Mouse (Mus musculus) heart, embryonic 16.5 days (tissue): ENCODE results near the gene Lmx1b. TPM values are rescaled to one million over a fixed set of nuclear protein-coding genes. Genes with fewer than 3 reads are reported as not detected.

ENCODE experiments used
- ATAC-seq: fragments of 200-750 bp; cut with Nextera tagmentation; replicated peaks from 2 replicates; pipeline ENCODE4 v1.8.0; 2017; ENCODE audit warnings: moderate number of reproducible peaks; ENCODE audit not compliant: insufficient read depth, low FRiP score; ENCODE audit errors: extremely low read depth
- H3K27ac ChIP-seq: fragments of 300-500 bp; sonication (generic); 2 replicates; pipeline ENCODE4 v1.5.1; 2014; ENCODE audit warnings: mild to moderate bottlenecking, low read length, control low read depth, moderate library complexity
- H3K27me3 ChIP-seq: fragments of 300-500 bp; sonication (generic); 2 replicates; pipeline ENCODE4 v1.6.1; 2014; ENCODE audit warnings: low read length, mixed read lengths; ENCODE audit not compliant: control insufficient read depth, insufficient read depth
- H3K36me3 ChIP-seq: fragments of 300-500 bp; sonication (generic); 2 replicates; pipeline ENCODE4 v1.6.1; 2014; ENCODE audit not compliant: control insufficient read depth, insufficient read depth
- H3K4me1 ChIP-seq: fragments of 300-500 bp; sonication (generic); 2 replicates; pipeline ENCODE4 v1.6.1; 2014; ENCODE audit warnings: low read length, mixed read lengths; ENCODE audit not compliant: control insufficient read depth, insufficient read depth
- H3K4me2 ChIP-seq: fragments of 300-500 bp; sonication (generic); 2 replicates; pipeline ENCODE4 v1.6.1; 2014; ENCODE audit warnings: low read depth, mild to moderate bottlenecking, control low read depth, low read length
- H3K4me3 ChIP-seq: fragments of 300-500 bp; sonication (generic); 2 replicates; pipeline ENCODE4 v1.5.1; 2014; ENCODE audit warnings: mild to moderate bottlenecking, control low read depth, low read length
- H3K9ac ChIP-seq: fragments of 300-500 bp; sonication (generic); 2 replicates; pipeline ENCODE4 v1.6.1; 2014; ENCODE audit warnings: low read length, control low read depth
- H3K9me3 ChIP-seq: fragments of 300-500 bp; sonication (generic); replicated peaks from 2 replicates; pipeline ENCODE4 v1.6.1; 2016; ENCODE audit warnings: low read length; ENCODE audit not compliant: control insufficient read depth
- WGBS: fragments of 180-500 bp; shearing (Covaris S2); extraction: QIAGEN DNeasy Blood & Tissue Kit; methylation state at CpG from one replicate; pipeline ENCODE4 v1.1.7; 2014; 5-methylcytosine and 5-hydroxymethylcytosine counted together
- polyA plus RNA-seq: library from polyadenylated mRNA; unstranded; fragments of >200 nt; fragmentation: Nextera tagmentation; extraction: Ambion mirVana; gene quantifications from 2 replicates; pipeline ENCODE4 v1.2.1, GENCODE M21; 2015

Lmx1b gene
- polyA plus RNA-seq, 1 experiment from 2014 or later = not detected

DNA sequence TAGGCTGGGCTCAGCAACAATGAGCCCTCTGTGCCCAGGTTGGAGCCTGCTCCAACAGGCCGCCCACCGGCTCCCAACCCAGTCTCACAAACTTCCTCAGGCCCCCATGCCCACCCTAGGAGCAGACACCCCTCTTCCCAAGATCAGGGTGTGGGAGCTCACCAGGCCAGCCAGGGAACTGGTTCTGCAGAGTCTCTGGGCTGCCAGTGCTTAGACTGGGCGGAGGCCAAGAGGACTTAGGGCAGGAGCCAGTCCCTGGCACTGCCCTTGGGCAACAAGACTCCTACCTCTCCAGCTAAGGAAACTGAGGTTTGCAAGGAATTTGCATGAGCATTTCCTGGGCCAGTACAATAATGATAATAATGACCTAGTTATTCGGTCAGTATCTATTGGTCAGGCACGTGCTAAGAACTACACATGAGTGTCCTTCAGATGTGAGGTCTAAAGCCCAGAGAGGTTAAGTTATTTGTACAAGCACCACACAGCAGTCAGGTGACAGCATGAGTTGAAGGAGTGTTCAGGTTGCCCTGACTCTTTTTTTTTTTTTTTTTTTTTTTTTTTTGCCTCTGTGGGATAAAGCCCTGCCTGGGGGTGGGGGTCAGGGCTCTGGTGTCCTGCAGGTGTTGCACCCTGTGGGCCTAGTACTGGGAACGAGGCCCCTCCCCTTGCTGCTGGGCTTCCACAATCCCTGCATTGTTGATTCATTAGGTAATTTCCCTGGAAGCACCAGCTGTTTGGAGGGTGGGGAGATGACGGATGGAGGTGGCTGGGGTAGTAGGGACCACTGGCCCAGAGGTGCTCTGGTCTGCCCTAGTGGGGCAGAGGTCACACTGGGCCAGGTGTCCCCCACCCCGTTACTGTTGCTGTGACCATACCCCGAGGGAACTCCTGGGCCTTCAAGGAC is 45.9 kb downstream of the Lmx1b start:
- 54% methylated on average over 9 of the region's 9 CpGs for WGBS
- peaks cover 19% of the 10 kb centered on the region for H3K4me1 ChIP-seq
- no peaks in the 10 kb centered on the region for H3K9me3 ChIP-seq
- H3K36me3 ChIP-seq = no peaks in the 10 kb centered on the region
- no peak overlapping the region for H3K27ac ChIP-seq
- H3K9ac ChIP-seq = no peak overlapping the region
- no peak overlapping the region for H3K4me3 ChIP-seq
- no peak overlapping the region for H3K4me2 ChIP-seq
- H3K27me3 ChIP-seq = no peaks in the 10 kb centered on the region; the same call in none of the 2 replicates
- ATAC-seq = no peak

DNA sequence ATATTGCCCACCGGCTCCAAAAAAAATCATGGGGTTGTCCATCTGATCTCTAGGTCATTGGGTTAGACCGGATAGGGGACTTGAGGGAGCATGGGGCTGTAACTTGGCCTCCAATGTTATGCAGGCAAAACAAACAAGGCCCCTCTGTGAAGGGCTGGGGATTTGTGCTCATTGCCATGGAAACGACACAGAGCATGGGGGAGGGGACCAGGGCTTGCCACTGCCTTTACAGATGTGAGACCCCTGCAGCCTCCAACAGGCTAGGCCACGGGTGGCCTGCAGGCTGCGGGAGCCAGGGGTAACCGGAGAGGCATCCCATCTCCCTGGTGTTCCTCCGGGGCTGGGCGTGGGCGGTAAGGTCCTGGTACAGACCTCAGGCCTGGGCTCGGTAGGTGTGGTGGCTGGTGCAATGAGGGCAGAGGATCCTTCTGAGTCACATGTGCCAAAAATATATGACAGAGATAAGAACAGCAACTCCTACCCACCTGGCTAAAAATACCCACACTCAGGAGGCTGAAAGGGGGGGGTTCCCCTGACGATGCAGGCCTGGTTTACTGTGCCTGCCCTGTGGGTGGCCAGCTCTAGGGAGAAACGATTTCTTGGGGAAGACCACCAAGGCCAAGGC is 47.3 kb downstream of the Lmx1b start:
- no peak overlapping the region for H3K9ac ChIP-seq
- peak; percentile 79 for ATAC-seq
- peak overlapping the region; percentile 14; the same call in 1 of the 2 replicates for H3K4me2 ChIP-seq
- H3K4me1 ChIP-seq = peaks cover 19% of the 10 kb centered on the region
- H3K27ac ChIP-seq = peak overlapping the region; percentile 49
- 16% methylated on average over 12 of the region's 12 CpGs for WGBS
- H3K9me3 ChIP-seq = no peaks in the 10 kb centered on the region
- H3K27me3 ChIP-seq = no peaks in the 10 kb centered on the region; the same call in none of the 2 replicates
- no peaks in the 10 kb centered on the region for H3K36me3 ChIP-seq
- H3K4me3 ChIP-seq = no peak overlapping the region

DNA sequence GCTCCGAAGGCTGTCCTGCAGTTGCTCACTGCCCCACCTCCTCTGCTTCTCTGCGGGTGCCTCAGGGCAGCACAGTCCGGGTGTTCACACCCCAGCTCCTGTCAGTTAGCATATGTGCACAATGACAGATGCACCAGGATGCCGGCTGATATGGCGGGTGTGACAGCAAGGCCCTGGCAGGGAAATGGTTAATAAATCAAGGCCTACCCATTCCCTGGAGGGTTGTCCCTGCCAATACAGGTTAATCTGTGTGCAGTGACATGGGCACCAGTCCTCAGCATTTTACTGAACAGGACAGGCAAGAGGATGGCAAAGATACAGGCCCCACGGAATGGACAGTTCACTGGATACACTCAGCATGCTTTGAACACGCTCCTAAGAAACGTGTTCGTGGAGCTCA is 51.0 kb downstream of the Lmx1b start:
- WGBS = 74% methylated on average over 9 of the region's 9 CpGs
- Histone ChIP-seq H3K9ac (no peak overlapping the region), H3K9me3 (no peaks in the 10 kb centered on the region), H3K27me3 (peaks cover 15% of the 10 kb centered on the region), H3K4me2 (no peak overlapping the region), H3K4me1 (peaks cover 16% of the 10 kb centered on the region), H3K27ac (no peak overlapping the region), H3K4me3 (no peak overlapping the region), H3K36me3 (no peaks in the 10 kb centered on the region)
- ATAC-seq = no peak

DNA sequence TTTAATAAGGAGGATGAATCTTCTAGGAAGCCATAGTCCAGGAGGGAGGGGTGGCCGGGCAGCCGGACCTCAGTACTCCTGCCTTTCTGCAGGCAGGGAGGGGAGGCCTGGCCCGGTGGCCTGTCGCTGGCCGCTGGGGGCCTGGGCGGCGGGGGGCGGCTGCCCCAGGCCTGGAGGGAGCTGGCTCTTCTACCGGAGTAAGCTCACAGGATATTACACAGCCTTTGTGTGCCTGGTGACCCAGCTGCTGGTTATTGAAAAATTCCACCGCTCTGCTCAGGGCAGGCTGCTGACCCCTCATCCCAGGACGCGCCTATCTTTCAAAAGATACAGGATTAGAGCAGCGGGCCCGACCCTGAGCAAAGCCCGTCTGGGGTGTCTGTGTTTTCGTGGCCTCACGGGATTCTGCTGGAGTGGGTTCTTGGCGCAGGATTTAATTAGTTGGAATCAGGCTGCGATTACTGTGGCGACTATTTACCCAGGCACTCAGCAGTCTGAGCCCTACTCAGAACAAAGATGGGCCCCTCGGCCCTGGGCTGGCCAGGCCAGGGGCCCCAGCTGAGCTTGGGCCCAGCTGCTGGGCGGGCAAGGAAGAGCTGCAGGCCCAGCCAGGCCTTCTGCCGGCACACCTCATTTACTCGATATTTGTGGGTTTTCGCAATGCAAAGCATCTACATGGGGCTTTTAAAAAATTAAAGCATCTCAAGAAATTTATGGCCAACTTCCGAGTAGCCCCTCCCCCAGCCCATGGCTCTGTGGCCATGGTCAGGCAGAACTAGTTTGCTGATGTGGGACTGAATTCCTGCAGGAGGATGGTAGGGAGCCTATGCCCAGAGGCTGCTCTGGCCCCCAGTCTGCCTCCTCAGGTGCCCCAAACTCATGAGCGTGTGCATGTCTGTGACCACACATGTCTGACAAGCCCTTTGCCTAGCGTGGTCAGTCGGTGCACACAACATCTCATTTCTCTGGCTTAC is 55.1 kb downstream of the Lmx1b start:
- no peak overlapping the region for H3K4me3 ChIP-seq
- no peak overlapping the region for H3K27ac ChIP-seq
- no peaks in the 10 kb centered on the region for H3K9me3 ChIP-seq
- H3K36me3 ChIP-seq = no peaks in the 10 kb centered on the region
- H3K9ac ChIP-seq = no peak overlapping the region
- peaks cover 51% of the 10 kb centered on the region for H3K27me3 ChIP-seq
- H3K4me2 ChIP-seq = no peak overlapping the region
- no peak for ATAC-seq
- WGBS = 41% methylated on average over 29 of the region's 29 CpGs
- H3K4me1 ChIP-seq = 0 out of 2 replicates have a peak, but pooled peaks cover 6% of the 10 kb centered on the region

DNA sequence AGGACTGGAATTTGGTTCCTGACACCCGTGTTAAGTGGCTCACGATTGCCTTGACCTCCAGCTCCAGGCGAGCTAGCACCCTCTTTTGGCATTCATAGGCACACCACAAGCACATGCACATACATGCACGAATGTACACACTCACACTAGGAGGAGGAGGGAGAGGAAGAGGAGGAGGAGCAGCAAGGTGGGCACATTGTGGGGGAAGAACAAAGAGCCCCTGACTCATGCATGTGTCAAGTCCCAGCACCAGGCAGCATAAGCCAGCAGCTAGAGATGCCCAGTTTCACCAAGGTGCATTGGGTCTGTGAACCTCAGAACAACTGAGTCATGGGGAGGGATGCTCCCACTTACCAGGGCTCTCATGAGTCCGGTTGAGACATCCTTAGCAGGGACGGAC is 56.5 kb downstream of the Lmx1b start:
- Histone ChIP-seq H3K4me2 (no peak overlapping the region), H3K27ac (no peak overlapping the region), H3K4me3 (no peak overlapping the region), H3K36me3 (no peaks in the 10 kb centered on the region), H3K4me1 (0 out of 2 replicates have a peak, but pooled peaks cover 6% of the 10 kb centered on the region), H3K9ac (no peak overlapping the region), H3K27me3 (peaks cover 61% of the 10 kb centered on the region), H3K9me3 (no peaks in the 10 kb centered on the region)
- 23% methylated on average over 6 of the region's 6 CpGs for WGBS
- no peak for ATAC-seq

DNA sequence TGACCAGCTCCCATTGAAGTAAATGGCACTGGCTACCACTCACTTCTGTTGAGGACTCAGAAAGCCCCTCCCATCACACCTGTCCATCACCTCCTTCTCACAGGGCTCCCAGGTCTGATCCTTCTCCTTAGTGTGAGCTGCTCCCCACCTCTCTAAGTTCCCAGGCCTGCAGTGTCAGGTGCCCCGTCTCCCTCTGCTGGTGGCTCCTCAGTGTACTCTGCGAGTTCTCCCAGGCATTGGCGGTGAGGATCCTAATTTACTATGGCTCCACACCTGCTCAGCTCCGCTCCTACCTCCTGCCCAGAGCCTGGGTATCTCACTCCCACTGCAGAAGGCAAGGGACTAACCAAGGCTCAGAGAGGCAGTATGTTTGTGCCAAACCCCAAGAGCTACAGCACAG is 57.0 kb downstream of the Lmx1b start:
- ATAC-seq = no peak

DNA sequence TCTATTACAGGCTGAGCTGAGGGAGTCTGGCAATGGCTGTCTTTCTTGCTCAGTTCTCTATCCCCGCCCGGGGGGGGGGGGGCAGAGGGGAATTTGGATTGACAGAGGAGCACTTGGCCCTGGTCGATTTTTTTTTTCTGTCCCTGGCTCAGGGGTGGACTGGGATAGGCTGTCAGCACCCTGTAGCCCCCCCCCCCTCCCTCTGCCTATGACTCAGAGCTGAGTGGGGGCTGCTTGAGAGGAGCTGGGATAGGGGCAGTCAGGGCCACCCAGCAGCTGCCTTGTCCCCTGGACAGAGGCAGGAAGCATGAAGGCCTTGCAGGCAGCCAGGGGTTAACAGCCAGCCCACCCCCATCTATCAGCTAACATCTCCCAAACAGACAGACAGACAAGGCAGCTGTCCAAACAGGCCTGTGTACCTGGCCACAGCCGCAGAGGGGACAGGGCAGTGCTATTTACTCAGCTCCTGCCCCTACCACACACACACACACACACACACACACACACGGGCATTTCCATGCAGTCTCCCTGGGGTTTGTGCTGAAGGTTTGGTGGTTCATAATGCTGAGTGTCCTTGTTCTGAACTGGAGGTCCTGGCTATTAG is 57.8 kb downstream of the Lmx1b start:
- Histone ChIP-seq H3K27me3 (peaks cover 69% of the 10 kb centered on the region), H3K4me3 (no peak overlapping the region), H3K9ac (no peak overlapping the region), H3K27ac (no peak overlapping the region), H3K4me1 (0 out of 2 replicates have a peak, but pooled peaks cover 6% of the 10 kb centered on the region), H3K9me3 (no peaks in the 10 kb centered on the region), H3K36me3 (no peaks in the 10 kb centered on the region), H3K4me2 (no peak overlapping the region)
- no peak for ATAC-seq
- 5% methylated on average over 5 of the region's 5 CpGs for WGBS

More for the DNA sequence above, 57.0 kb downstream of the Lmx1b start:
- Histone ChIP-seq H3K36me3 (no peaks in the 10 kb centered on the region), H3K4me1 (0 out of 2 replicates have a peak, but pooled peaks cover 6% of the 10 kb centered on the region), H3K9ac (no peak overlapping the region), H3K27ac (no peak overlapping the region), H3K9me3 (no peaks in the 10 kb centered on the region), H3K4me2 (no peak overlapping the region), H3K4me3 (no peak overlapping the region), H3K27me3 (peaks cover 66% of the 10 kb centered on the region)
- WGBS = 7% methylated on average over 4 of the region's 4 CpGs

DNA sequence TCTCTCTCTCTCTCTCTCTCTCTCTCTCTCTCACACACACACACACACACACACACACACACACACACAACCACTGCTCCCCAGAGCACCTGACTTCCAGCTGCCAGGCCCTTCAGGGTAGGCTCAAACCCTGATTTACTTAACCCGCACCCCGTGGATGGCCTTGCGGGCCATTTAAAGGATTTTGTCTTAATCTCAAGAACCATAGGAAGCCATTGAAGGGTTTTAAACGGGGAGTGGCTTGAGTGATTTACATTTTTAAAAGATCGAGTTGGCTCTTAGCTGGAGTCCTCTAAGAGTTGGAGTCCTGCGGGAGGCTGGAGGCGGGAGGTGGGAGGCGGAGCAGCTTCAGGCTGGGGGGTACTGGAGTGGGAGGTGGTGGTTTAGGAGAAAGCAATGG is 58.4 kb downstream of the Lmx1b start:
- WGBS = 18% methylated on average over 8 of the region's 8 CpGs
- H3K9ac ChIP-seq = no peak overlapping the region
- H3K4me3 ChIP-seq = no peak overlapping the region
- no peaks in the 10 kb centered on the region for H3K9me3 ChIP-seq
- no peak overlapping the region for H3K27ac ChIP-seq
- no peak overlapping the region for H3K4me2 ChIP-seq
- no peak for ATAC-seq
- peaks cover 75% of the 10 kb centered on the region for H3K27me3 ChIP-seq
- 0 out of 2 replicates have a peak, but pooled peaks cover 6% of the 10 kb centered on the region for H3K4me1 ChIP-seq
- H3K36me3 ChIP-seq = no peaks in the 10 kb centered on the region
